Mouse (Mus musculus) liver, embryonic 14.5 days (tissue): Measurements from ENCODE around the gene Gm13288.

Experiments used
- CTCF ChIP-seq: IDR thresholded peaks from 2 replicates; pipeline ENCODE4 v1.5.1; 2016; ENCODE audit warnings: antibody characterized with exemption, low read depth, control low read depth
- EP300 ChIP-seq: IDR thresholded peaks from 2 replicates; pipeline ENCODE4 v1.6.1; 2016; ENCODE audit warnings: antibody characterized with exemption, low read depth

DNA sequence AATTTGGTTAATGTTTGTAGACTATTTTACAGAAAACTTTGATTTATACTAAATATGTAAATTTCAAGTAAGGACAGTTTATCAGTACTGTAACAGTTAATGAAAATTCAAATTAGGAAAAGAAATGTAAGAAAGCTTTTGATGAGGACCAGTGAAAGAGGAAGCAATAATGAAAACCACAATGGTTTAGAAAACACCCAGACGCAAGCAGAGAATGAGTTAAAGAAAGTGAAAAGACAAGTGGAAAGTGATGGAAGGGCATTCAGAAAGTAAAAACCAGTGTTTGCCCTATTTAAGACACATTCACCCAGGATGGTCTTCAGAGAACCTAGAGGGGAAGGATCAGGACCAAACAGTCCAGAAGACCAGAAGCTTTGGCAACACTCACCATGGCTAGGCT lies 44.4 kb downstream of the Gm13288 start, which contains the start of gene Ifna1:
- no peak for TF ChIP-seq CTCF
- TF ChIP-seq EP300, result no peak
